Mouse (Mus musculus): ENCODE data around the gene Gm2974.
"Not testable (repeated sequence)": the region's sequence is repeated elsewhere in the genome, so short reads cannot be mapped to it uniquely, and the experiment has no call there.

Gene Gm2974

DNA sequence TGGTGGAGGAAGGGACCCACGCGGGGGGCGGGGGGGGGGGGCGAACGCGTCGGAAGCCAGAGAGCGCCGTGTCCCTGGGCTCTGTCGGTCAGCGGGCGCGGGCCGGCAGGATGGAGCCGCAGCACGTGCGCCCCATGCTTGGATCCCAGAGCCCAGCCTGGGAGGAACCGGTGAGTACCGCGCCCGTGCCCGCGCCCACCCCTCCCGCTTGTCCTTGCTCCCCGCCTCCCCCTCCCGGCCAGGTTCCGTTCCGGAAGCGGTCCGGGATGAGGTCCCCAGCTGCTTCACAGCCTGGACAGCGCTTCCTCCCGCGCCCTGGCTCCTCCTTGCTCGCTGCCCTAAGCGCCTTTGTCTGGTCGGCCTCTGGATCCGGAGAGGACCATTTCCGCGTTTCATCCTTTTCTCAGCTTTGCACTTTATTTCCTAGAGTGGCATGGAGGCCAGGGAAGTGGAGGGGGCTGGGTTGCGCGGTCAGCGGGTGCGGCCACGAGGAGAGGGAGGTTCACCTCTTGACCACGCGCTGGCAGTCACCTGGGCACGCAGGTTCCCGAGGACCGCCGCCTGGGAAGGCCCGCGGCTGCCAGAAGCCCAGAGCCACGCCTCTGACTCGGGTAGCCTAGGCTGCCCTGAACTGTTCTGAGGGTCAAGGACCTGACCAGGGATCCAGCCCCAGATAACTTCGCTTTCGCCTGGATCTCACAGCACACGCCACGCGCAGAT is at the start of gene Gm2974:
Gene Gm2974, plus strand, starts transcription at position 86 of the 720 bp plus-strand sequence.
- DNase-seq (ENCODE audit: low spot score): not testable (repeated sequence)

DNA sequence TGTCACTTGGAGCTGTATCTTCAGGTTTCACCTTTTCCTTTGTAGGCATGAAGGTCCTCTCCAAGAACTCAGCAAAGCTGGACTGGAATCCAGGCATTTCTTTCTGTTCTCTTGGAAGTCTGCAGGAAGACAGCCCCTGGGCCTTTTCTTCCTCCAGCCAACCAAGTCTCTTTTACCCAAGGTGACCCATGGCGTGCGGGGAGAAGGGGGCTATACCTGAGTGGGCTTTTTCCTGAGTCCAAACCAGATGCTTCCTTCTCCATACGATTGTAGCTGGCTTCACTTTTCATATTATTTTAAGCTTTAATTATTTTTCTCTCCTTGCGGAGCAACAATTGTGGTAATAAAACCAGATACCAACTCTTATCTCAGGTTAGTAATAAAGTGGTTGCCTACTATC is 40.7 kb upstream of the Gm2974 start:
- not testable (repeated sequence) for DNase-seq (ENCODE audit: low spot score)

DNA sequence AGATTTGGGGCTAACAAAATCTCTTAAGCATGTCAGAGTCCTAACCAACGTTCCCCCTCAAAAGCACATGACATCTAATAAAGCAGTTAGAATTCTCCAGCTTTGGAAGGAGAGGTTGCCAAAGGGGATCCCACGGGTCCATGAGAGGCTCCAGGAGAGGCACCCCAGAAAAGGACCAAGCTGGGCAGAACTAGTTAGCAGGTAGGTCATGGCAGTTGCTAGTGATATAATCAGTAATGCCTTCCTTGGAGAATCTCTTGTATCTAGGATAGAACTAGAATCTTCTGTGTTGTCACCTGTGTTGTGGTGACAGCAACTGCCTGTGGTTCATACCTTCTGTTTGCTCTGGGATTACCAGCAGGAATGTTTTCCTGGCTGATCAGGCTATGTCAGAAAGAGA is 17.6 kb upstream of the Gm2974 start, which contains the start of gene Gm3127:
Gene Gm3127, plus strand, starts transcription at position 301 of the 400 bp plus-strand sequence.
- DNase-seq (ENCODE audit: low spot score): not testable (repeated sequence)

DNA sequence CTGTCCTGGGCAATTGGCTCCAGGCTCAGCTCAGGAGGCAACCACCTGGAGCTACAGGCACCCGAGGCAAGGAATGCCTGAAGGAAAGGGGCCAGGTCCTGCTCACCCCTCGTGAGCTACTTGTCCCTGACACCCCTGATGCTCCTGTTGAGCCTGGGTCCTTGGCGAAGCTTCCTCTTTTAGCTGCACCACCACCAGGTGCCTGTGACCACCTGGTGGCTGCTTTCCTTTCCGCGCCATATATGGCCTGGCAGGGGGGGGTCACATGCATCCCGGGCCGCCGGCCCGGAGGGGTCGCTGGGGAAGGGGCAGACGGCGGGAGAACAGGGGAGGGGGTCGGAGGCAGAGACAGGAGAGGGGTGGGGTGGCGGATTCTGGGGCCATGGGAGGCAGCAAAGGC is 346 bp upstream of the Gm2974 start:
- DNase-seq (ENCODE audit: low spot score): not testable (repeated sequence)

DNA sequence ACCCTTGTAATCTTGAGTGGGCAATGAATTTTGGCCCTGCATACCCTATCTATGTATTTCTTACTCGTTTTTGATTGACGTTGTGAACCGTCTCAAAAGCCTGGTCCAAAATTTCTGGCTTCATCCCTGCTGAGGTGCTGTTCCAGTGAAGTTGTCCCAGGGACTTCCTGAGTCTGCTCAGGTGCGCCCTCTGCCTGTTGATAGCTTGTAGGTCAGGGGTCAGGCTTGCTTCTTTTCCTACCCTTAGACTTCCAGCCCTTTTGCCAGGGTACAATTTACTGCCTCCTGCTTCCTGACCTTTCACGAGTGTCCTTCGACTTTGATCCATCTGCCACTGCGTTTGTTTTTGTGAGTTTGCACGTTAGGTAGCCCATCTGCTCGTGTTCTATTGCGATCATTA is 999 bp downstream of the Gm2974 start:
- DNase-seq (ENCODE audit: low spot score): not testable (repeated sequence)

DNA sequence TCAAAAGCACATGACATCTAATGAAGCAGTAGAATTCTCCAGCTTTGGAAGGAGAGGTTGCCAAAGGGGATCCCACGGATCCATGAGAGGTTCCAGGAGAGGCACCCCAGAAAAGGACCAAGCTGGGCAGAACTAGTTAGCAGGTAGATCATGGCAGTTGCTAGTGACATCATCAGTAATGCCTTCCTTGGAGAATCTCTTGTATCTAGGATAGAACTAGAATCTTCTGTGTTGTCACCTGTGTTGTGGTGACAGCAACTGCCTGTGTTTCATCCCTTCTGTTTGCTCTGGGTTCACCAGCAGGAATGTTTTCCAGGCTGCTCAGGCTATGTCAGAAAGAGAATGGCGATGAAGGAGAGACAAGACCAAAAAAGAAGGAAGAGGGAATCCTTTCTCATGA is 67.0 kb downstream of the Gm2974 start, which contains the start of gene Gm3138:
Gene Gm3138, plus strand, starts transcription at position 301 of the 400 bp plus-strand sequence.
- DNase-seq (ENCODE audit: low spot score): not testable (repeated sequence)
